Mouse (Mus musculus): Measurements from ENCODE around the gene Gpc5. TPM values are rescaled to one million over a fixed set of nuclear protein-coding genes. Genes with fewer than 3 reads are reported as not detected.

Gpc5 gene
- total and polyA plus RNA-seq, 3 experiments, result 0.14 TPM; not detected in 2

DNA sequence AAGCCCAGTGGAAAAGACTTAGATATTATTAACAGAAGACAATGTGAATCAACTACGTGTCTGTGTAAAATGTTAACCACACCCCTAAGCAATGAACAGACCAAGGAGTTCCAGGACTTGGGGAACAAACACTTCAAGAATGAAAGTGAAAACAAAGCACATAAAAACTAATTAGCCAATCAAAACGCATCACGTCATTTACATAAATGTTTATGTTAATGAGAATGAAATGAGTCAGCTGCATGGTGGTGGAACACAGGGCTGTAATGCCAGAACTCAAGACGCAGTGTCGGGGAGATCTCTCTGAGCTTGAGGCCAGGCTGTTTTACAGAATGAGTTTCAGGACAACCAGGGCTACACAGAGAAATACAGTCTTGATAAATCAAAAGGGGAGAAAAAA lies 136.1 kb downstream of the Gpc5 start (continued):
- TF ChIP-seq EP300 (IDR thresholded peaks at IDR 0.05; ENCODE audit: low read length) (no peak), E2F4 (IDR thresholded peaks at IDR 0.05; ENCODE audit: insufficient replicate concordance, low read depth, low read length) (no peak), MYC (IDR thresholded peaks at IDR 0.05; ENCODE audit: low read depth, low read length) (no peak), MEF2A (IDR thresholded peaks at IDR 0.05; ENCODE audit: borderline replicate concordance, low read depth, low read length) (no peak)

DNA sequence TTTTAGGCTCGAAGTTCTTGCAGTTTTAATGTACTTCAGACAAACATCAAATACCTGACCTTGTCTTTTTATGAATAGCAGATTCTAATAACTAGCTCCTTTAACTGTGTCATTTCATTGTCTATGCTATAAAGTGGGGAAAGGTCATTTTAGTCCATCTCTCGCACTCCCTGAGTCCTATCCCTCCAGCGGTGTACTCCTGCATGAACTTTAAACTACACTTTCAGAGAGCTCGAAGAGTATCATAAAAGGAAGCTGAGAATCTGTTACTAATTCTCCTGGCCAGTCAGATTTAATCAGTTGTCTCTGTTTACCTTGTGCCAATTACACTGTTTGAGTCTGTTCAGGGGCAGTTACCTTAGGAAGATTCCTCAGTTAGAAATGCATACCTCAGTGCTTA lies 144.4 kb downstream of the Gpc5 start:
- Histone ChIP-seq H3K4me2 (ENCODE audit: insufficient read depth, low read depth, poor library complexity, severe bottlenecking) (no peak overlapping the region), H3K79me2 (replicated peaks; ENCODE audit: control insufficient read depth, extremely low read depth, insufficient read depth, poor library complexity, severe bottlenecking) (no peaks in the 10 kb centered on the region), H3K9me3 (replicated peaks; ENCODE audit: low read length) (no peaks in the 10 kb centered on the region), H3K27ac (ENCODE audit: insufficient read depth, low read depth) (no peak overlapping the region), H3K36me3 (replicated peaks in 1 of 2; ENCODE audit: control insufficient read depth in 1 of 2, insufficient read depth in 1 of 2, low read length in 1 of 2) (no peaks in the 10 kb centered on the region), H3K27me3 (replicated peaks) (no peaks in the 10 kb centered on the region), H3K9ac (ENCODE audit: insufficient read depth, low read depth) (no peak overlapping the region), H3K4me3 (replicated peaks in 1 of 3; ENCODE audit: low read depth in 2 of 3, low read length in 2 of 3, poor library complexity in 1 of 3) (no peak overlapping the region), H3K4me1 (ENCODE audit: control insufficient read depth in 1 of 2, insufficient read depth in 2 of 2) (no peaks in the 10 kb centered on the region)
- dilution Hi-C loops (cut with MboI; ENCODE audit: extremely low pct_ligation_motif_present, extremely low pct_unique_long_range_greater_than_20kb, low sequenced_read_pairs) (no loop called here), in situ Hi-C loops (cut with MboI; ENCODE audit: low pct_ligation_motif_present, low pct_unique_long_range_greater_than_20kb, low sequenced_read_pairs) (no loop called here)
- DNase-seq (ENCODE audit: extremely low read depth), result no peak
- TF ChIP-seq E2F4 (IDR thresholded peaks at IDR 0.05; ENCODE audit: insufficient replicate concordance, low read depth, low read length) (no peak), TBP (conservative IDR thresholded peaks at IDR 0.05; ENCODE audit: low read depth, low read length) (no peak), USF2 (conservative IDR thresholded peaks at IDR 0.05; ENCODE audit: low read depth, low read length) (no peak), ZKSCAN1 (IDR thresholded peaks at IDR 0.05; ENCODE audit: borderline replicate concordance, low read depth, low read length) (no peak), MYC (IDR thresholded peaks at IDR 0.05; ENCODE audit: low read depth, low read length) (no peak), RCOR1 (conservative IDR thresholded peaks at IDR 0.05; ENCODE audit: low read depth, low read length) (no peak), HCFC1 (IDR thresholded peaks at IDR 0.05; ENCODE audit: low read depth, low read length) (no peak), NELFE (IDR thresholded peaks at IDR 0.05; ENCODE audit: low read depth, low read length) (no peak), ELF1 (IDR thresholded peaks at IDR 0.05; ENCODE audit: low read depth, low read length) (no peak), JUN (IDR thresholded peaks at IDR 0.05; ENCODE audit: insufficient read depth, low read depth, low read length) (no peak), MAX (IDR thresholded peaks at IDR 0.05; ENCODE audit: low read length) (no peak), JUND (conservative IDR thresholded peaks at IDR 0.05; ENCODE audit: low read depth, low read length) (no peak), POLR2AphosphoS2 (IDR thresholded peaks at IDR 0.05; ENCODE audit: low read depth, low read length) (no peak), POLR2A (IDR thresholded peaks at IDR 0.05; ENCODE audit: low read depth, low read length) (no peak), MEF2A (IDR thresholded peaks at IDR 0.05; ENCODE audit: borderline replicate concordance, low read depth, low read length) (no peak), SMC3 (IDR thresholded peaks at IDR 0.05; ENCODE audit: low read depth, low read length) (no peak)

DNA sequence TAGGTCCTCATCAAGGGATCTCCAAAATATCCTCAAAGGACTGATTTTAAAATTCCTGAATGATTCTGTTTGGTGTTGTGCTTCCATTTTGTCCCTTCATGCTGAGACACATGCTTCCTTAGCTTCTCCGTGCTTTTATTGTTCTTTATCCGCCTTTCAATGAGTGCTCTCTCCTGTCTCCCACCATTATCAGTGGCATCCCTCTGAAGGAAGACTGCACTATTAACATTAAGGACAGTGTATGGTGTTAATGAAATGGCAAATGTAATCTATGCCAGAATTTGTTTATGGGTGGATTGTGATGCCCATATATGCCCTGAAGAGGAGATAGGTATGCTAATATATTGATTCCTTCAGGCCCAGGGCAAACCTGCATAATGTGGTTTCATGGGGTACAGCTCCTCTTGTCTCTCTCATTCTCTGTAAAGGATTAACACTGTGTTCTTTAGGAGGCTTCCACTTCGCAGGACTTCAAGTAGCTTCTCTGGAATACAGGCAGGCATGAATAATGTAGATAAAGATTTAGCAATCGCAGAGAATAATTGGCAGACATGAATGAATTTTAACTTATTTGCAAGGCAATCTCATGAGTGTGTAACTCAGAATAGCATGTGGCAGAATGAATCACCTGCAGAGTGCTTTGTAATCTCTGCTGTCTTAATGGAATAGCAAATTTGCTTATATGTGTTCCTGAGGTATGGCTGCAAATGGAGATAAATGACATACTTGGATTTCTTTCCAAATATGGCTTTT lies 148.8 kb downstream of the Gpc5 start:
- in situ Hi-C loops (cut with MboI; ENCODE audit: low pct_ligation_motif_present, low pct_unique_long_range_greater_than_20kb, low sequenced_read_pairs) (no loop called here), dilution Hi-C loops (cut with MboI; ENCODE audit: extremely low pct_ligation_motif_present, extremely low pct_unique_long_range_greater_than_20kb, low sequenced_read_pairs) (no loop called here)
- Histone ChIP-seq H3K36me3 (replicated peaks in 1 of 2; ENCODE audit: control insufficient read depth in 1 of 2, insufficient read depth in 1 of 2, low read length in 1 of 2) (no peaks in the 10 kb centered on the region), H3K9me3 (replicated peaks; ENCODE audit: low read length) (no peaks in the 10 kb centered on the region), H3K27ac (ENCODE audit: insufficient read depth, low read depth) (no peak overlapping the region), H3K9ac (ENCODE audit: insufficient read depth, low read depth) (no peak overlapping the region), H3K4me1 (ENCODE audit: control insufficient read depth in 1 of 2, insufficient read depth in 2 of 2) (no peaks in the 10 kb centered on the region), H3K4me2 (ENCODE audit: insufficient read depth, low read depth, poor library complexity, severe bottlenecking) (no peak overlapping the region), H3K79me2 (replicated peaks; ENCODE audit: control insufficient read depth, extremely low read depth, insufficient read depth, poor library complexity, severe bottlenecking) (no peaks in the 10 kb centered on the region), H3K27me3 (replicated peaks) (no peaks in the 10 kb centered on the region), H3K4me3 (replicated peaks in 1 of 3; ENCODE audit: low read depth in 2 of 3, low read length in 2 of 3, poor library complexity in 1 of 3) (no peak overlapping the region)
- TF ChIP-seq ZKSCAN1 (IDR thresholded peaks at IDR 0.05; ENCODE audit: borderline replicate concordance, low read depth, low read length) (no peak), CHD2 (IDR thresholded peaks at IDR 0.05; ENCODE audit: low read length) (no peak), KAT2A (IDR thresholded peaks at IDR 0.05; ENCODE audit: insufficient replicate concordance, low read length) (no peak), IRF4 (IDR thresholded peaks at IDR 0.05; ENCODE audit: low read depth, low read length) (no peak)
- DNase-seq (ENCODE audit: extremely low read depth), result no peak

Measured in CH12.LX (cell line).